Mouse (Mus musculus) MEL-GATA-1-ER (cell line): ENCODE data around the gene Ndufb7.

ENCODE experiments used
- DNase-seq: peaks from one replicate; pipeline ENCODE4 v3.0.0-alpha.2; 2012; ENCODE audit warnings: low read depth; ENCODE audit errors: extremely low read depth

Ndufb7 gene

DNA sequence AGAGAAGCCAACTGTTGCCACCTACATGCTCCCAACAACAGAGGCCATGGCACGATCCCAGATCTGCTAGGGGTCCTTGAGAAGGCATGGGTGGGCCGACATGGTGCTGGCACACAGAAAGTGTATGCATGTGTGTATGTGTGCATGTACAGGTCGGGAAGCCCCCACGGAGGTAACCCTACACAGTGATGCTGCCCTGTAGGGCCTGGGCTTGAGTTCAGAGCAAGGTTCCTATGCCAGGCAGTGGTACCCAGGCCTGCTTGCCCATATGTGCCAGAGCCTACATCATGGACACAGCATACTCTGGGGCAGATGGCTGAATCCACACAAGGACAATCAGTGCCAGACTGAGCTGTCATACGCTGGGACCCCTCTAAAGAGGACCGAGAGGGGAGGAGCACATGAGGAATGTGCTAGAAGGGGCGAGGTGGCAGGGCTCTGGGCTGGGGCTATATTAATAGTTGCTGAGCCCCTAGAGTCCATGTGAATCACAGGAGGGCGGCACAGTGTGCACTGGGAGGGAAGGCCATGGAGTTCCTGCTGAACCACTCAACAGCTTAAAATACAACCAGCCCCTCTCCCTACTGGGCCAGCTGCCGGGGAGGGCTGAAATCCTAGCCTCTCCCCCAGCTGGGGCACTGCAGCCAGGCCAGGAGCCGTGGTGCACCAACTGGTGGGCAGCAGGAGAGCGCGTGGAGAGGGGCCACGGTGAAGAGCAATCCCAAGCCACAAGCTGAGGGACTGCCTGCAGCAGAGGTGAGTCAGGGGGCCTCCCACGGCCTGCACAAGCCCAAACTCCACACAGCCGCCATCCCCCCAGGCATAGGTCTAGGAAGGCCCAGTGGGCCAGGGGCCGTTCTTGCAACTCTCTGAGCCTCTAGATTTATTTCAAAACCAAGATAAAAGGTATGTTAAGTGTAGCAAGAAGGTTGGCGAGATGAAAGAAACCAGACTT lies 9.4 kb downstream of the Ndufb7 start:
- DNase-seq, result no peak

DNA sequence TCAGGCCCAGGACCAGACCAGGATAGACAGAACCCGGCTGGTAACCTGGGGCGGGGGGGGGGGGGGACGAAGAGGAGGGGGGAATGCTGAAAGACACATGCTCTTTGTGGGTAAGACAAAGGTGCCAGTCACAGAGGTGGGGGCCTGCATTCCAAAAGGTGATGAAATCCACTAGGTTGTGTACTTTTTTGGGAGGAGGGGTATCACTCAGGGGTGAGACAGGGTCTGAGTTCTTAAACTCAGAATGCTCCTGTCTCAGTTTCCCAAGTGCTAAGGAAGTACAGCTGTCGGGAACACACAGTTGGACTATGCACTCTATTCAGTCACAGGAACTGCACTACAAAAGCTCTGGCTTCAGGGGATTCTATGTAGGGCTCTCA lies 10.0 kb downstream of the Ndufb7 start:
- DNase-seq, result no peak

DNA sequence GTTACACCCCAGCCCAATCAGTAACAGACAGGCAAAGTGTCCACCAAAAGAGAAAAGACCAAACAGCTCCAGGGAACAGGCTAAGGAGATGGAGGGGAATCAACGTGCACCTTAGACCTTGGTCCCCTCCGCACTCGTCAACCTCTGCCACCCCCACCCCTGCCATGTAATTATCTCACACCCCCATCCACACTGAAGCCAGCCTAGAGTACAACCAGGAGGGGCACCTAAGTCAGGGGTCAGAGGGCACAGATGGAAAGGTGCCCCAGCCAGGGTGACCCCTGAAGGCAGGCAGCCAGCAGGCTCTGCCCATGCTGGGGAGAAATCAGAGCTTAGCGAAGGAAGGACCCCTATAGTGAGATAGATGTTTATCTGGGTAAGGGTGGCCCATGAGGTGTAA lies 10.4 kb downstream of the Ndufb7 start:
- DNase-seq, result no peak

DNA sequence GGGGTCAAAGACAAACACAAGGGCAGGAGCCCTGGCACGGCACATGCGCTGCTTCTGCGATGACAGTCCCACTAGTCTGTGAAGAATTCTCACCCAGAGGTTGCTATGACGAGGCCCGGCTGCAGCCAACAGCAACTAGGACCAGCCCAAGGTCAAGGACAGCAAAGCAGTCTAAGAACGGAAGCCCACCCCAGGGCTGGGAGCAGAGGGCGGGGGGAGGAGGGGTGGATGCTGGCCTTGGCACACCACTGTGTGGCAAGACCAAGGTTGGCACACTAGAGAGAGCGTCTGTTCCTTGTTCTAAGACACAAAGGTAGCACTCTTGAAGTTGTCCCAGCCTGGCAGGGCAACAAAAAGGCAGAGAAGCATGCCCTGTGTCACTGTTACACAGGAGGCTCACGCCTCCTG lies 10.9 kb downstream of the Ndufb7 start:
- no peak for DNase-seq

DNA sequence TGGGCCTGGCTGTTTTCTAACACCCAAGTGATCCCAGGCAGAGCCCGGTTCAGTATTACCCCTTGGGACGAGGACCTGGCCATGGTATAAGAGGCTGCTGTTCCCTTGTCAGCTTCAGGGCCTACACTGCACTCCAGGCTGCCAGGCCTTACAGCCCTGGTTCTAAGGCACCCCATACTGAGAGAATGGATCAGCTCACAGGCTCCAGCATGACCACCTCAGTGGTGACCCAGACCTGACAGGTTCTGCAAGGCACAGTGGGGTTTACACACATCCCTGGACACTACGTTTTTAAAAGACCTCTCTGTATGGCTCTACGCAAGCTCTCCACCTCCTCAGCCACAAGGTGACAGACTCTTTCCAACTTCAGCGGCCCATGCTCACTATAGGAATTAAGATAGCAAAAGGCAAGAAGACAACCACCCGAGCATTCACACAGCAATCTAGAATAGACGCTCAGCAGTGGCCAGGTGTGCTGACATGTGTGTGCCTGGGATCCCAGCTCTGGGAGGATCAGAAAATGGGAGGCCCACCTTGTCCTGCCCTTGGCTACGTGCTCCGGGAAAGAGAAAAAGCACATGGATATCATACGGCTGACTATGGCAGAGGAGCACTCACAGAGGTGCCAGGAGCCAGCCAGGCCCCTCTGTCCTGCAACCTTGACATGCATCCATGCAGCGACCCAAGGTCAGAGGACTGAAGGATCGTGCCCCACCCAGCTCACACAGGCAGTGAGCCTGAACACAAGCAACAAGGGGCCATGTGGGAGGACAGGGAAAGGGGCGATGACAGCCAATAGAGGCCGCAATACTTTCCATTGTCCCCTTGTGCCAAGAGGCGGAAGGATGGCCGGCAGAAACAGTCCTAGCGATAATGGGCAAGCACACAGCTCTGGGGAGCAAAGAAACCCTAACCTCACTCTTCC lies 11.9 kb downstream of the Ndufb7 start:
- DNase-seq, result no peak

DNA sequence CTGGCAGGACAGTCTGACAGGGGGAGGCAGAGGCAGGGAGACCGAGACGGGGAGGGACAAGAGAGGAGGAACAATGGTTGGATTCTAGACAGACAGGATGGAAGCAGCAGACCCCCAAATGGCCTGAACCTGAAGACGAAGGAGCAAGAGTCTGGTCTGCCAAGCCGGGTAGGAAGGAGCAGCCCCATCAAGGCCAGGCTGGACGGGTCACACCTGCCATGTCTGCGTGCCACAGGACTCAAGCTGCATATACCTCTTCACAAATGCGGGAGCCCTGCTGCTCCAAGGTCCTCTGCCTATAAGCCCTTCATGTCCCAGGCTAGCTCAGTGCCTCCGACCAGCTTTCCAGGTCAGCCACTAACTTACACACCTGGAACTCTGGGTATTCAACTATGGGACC lies 13.2 kb downstream of the Ndufb7 start:
- no peak for DNase-seq

DNA sequence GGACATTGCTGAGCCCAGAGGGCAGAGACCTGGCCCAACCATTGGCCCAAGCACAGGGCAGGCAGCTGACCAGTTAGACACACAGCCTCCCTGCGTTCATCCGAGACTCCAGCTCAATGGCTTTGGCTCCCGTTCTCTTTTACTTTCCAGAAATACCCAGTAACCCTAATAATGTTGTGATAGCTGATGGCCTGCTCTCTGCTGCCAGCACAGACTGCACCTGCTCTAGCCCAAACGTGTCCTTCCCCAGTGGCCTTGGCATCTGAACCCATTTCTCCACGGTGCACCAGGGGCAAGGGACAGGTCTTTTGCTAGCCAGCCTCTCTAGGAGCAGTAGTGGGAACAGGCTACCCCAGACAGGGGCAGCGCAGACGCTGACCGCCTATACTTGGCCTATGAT lies 14.4 kb downstream of the Ndufb7 start:
- DNase-seq, result no peak

DNA sequence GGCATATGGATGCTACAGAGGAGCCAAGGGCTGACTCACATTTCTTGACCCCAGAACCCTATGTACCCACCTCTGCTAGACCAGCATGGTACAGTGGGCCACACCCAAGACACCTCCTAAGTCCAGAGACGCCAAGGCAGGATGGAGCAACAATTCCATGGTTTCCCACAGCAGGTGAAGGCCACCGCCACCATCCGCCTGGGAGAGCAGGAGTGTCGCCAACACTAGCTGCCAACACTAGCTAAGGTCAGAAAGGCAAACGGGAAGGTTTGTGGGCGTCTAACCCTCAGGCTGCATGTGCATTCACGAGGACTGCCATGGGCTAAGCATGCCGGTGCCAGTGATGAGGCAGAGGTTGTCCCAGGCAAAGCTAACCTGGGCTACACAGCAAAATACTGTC lies 15.8 kb downstream of the Ndufb7 start:
- DNase-seq, result no peak

DNA sequence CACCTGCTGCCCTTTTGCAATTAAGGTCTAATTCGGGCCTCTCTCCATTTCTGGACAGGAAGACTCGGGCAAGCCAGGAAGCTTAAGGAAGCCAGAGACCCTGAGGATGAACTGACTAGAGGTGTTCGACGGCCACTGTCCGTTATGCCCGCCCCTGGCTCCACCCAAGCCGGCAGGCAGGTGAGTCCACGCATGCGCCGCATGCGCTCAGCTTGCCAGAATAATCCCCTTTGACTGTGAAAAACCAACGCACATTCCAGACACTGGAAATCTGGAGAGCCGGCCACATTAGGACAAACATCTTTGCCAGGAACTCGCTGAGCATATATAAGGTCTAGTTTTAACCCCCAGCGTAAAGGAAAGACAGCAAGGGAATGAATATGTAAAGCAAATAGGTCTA lies 16.8 kb downstream of the Ndufb7 start:
- DNase-seq, result no peak

DNA sequence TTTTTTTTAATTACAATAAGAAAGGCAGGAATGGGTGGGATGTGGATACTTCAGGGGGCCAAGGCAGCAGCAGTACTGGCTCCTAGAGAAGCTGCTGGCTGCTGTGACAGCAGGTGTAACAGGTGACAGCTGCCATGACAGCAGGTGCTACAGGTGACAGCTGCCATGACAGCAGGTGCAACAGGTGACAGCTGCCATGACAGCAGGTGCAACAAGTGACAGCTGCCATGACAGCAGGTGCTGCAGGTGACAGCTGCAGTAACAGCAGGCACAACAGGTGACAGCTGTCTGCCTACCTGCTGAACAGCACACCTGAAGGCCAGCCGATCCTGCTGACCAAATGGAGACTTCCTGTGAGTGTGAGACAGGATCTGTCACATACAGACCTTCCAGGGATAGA lies 18.3 kb downstream of the Ndufb7 start:
- no peak for DNase-seq

DNA sequence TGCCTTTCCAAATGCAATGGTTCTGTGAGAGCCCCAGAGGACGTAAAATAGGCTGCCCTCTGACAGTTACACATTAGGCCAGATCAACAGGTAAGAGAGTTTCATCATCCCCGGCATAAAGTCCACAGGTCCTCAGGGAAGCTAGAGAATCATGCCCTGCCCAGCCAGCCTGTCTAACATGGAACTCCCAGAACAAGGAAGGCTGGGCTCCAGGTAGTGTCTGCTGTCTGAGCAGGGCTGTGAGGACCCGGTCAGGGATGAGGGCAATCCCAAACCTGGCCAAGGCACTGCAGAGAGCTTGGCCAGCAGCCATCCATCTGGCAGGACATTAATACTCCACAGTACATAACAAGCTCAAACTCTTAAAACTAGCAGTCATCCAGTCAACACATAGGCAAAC lies 18.9 kb downstream of the Ndufb7 start:
- DNase-seq, result no peak

DNA sequence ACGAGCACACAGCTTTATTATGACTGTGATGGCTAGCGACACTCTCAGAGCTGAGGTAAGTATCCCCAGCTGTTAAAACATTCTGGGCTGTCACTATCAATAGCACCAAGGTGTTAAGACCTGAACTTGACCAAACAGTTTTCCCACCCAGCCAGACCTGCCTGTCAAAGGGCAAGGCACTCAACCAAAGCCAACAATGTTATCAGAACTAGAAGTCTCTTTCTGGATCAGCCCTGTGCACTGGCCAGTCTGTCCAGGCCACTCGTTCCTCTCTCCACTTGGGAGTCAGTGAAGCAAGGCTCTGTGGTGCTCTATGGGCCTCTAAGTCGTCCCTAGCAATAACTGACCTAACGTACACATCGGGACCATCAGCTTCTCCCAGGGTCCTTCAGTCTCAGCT lies 21.2 kb downstream of the Ndufb7 start:
- no peak for DNase-seq

DNA sequence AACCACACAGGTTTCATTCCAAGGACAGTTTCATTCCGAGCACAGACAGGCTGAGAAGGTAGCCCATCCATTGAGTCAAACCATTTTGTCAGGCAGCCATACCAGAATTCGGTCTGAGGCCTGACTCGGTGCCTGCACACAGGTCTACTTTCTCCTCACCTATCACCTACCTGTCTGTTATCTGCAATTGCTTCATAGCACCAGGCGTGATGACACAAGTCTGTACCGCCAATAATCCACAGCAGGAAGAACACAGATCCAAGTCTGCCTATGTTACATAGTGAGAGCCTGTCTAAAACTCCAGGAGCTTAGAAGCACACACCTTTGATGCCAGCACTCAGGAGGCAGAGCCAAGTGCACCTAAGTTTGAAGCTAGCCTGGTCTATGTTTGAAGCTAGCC lies 22.4 kb downstream of the Ndufb7 start:
- DNase-seq, result no peak

DNA sequence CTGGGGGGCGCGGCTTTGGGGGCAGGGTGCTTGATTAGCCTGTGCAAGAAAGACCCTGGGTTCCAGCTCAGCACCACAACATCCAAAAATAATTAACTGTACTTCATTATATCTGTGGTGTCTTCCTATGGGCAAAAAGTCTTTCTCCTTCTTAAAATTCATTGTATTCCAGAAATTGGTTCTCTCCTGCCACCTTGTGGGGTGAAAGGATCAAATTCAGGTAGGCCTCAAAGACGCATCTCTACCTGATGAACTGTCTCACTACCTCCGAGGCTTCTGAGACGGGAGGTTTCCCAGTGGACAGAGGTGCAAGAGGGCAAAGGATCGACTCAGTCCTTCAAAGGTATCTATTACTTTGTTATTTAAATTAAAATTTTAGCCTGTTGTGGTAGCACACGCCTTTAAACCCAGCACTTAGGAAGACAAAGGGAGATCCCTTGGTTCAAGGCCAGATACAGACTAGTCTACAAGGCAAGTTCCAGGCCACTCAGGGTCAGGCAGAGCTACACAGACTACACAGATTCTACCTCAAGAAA lies 24.1 kb downstream of the Ndufb7 start:
- DNase-seq, result no peak

DNA sequence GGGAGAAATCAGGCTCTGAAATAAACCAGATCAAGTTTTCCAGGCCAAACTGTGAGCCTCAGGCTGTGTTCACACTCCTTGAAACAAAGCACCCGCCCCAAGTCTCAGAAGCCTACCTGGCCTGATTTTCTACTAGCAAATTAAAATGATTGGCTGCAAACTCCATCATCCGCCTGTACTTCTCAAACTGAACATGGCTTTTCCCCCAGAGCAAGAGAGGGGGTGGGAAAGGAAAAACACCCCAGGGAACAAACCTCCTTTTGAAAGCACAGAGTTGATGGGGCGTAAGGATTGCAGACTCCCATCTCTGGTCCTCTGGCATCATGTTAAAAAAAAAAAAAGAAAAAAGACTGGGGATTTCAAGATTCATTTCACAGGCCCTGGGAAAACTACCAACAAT lies 26.2 kb downstream of the Ndufb7 start:
- no peak for DNase-seq

DNA sequence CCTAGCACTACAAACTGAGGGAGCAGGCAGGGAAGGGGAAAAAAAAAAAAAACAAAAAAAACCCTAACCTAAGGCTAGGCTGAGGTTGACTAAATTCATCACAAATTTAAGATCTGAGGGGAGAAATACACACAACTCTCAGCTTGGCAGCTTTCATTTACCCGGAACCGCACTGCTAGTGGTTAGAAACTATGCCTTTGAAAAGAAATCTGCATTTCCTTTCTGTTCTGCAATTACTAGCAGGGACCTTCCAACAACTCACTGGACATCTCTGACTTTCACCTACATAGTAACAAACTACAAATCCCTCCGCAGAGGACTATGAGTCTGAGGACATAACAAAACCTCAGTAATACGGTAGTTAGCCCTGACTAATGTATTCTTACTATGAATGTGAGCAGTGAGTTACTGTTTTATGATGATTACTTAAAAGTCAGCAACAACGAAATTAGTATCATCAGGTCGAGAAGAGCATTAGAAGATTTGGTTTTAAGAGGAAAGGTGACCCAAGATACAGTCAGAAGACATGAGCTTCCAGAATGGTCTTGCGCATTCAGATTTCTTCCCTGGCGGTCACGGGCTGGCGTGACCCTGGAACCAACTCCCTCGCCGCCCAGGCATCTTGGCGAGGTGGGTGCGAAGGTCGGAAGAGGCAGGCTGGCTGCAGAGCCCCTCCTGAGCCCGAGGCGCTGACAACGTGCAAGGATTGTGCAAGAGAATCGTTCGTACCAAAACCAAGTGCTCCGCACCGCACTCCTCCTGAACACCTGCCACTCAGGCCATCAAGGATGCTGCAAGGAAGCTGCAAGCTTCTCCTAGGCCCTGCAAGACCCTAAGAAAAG lies 27.1 kb downstream of the Ndufb7 start:
- DNase-seq, result peak; percentile 72

DNA sequence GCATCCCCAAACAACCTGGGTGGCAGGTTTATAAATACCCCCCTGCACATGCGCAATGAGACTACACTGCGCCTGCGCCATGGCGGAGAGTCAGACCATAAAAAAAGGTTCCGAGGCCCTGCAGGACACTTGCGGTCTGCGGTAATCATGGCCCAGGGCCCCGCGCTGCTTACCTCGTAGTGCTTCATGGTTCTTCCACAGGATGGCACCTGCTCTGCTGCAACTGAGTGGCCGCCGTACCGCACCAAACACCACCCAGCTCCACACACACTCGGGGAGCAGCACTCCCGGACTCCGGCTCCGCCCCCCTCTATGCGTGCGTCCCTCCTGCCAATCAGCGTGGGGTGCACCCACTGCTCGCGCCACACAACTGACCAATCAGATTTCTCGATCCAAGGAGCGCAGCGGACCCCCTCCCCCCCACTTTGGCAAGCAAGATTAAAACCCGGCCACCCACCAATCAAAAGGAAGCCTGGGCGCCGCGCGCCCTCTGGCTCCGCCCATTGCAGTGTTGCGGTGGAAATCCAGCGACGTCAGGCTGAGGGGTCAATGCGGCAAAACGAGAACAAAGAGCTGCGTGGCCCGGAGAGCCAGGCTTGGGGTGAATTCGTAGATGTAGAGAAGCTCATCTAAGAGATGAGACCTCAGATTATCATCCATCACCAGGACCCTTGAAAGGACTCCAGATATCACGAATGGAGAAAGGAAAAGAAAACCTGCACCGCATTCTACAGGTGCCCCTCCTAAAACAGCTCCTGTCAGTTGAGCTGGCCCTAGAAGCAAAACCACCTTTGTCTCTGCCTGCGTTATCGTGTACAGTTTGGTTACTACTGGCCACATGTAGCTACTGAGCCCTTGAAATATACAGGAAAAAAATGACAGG lies 27.9 kb downstream of the Ndufb7 start:
- peak; percentile 94 for DNase-seq

DNA sequence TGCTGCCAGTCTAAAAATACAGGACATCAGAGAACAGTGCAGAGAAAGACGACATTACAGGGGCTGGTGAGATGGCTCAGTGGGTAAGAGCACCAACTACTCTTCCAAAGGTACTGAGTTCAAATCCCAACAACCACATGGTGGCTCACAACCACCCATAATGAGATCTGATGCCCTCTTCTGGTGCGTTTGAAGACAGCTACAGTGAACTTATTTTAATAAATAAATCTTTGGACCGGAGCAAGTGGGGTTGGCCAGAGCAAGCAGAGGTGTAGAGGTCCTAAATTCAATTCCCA lies 28.5 kb downstream of the Ndufb7 start:
- DNase-seq, result peak; percentile 24

DNA sequence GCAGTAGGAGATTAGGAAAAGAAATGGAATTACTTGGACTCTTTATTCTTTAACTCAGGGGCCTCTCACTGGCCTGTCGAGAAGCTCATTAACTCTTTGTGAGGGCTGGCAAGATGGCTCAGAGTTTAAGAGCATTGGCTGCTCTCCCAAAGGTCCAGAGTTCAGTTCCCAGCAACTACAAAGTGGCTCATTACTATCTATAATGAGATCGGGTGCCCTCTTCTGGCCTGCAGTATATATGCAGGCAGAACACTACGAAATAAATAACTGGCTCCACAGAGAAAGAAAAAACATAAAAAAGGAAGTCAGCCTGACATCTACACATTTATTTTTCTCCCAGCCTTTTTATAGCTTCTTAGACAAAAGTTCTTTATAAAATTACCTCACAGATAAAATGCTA lies 29.9 kb downstream of the Ndufb7 start:
- peak; percentile 51 for DNase-seq

DNA sequence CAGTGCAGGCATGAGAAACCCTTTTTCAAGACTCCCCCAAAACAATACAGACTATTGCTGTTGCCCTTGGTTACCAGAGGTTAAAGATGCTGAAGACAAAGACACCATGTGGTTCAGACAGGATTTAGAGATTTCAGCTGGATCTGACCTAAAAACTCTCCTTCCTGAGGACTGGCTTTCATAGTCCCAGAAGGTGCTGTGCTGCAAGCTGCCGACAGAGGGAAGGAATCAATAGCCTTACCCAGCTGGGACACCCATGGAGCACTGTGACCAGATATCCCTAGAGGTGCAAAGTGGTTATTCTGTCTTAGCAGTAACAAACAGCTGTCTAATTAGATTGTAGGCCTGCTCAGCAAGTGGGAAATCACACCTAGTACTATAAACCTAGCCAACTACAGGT lies 31.7 kb downstream of the Ndufb7 start:
- no peak for DNase-seq
